Mouse (Mus musculus) v-Abl transformed pro-B cells (cell line): Measurements from ENCODE around the gene Serpinb9.
"Not testable (repeated sequence)": the region's sequence is repeated elsewhere in the genome, so short reads cannot be mapped to it uniquely, and the experiment has no call there.

Source experiments
- in situ Hi-C, 2 experiments: fragments of 400-800 bp; cut with MboI; formaldehyde crosslinking; loops; one replicate each; pipeline ENCODE4 v1.15.1; 2025; ENCODE audit not compliant: unreplicated experiment in 2 of 2

The Serpinb9 gene

DNA sequence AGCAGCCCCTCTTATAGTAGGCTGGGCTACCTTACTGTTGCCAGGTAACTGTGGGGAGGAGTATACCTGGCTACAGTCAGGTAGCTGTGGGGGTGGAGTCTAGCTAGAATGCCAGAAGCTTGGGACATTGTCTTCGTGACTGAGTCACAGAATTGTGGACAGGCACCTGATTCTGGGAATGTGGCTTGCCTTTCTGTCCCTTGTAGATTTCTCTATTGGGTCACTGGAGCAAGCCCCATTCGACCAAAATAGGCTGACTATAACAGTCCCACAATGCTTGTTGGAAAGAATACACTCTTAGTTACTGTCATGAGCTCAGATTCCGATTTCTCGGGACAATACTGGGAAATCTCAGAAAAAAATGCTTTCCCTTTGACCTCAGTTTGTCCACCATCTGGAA is 8.0 kb upstream of the Serpinb9 start:
- in situ Hi-C loops = no loop called here

DNA sequence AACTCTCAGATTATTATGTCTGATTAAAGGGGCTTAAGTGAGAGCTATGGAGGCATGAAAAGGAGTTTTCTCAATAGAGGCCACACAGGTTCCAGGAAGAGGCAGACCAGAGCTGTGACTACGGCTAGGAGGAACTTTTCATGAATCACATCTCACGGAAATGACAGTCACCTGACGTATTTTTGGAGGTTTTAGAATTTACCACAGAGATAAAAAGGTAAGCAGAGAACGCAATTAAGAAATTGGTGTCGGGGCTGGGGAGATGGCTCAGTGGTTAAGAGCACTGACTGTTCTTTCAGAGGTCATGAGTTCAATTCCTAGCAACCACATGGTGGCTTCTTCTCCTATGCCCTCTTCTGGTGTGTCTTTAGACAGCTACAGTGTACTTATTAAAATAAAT is 1.7 kb upstream of the Serpinb9 start:
- in situ Hi-C loops = loop anchor here (10.0 kb wide), 3 partner anchors 73 to 553 kb away; partner anchors contain the start of gene Serpinb1b (in 1 of the 2)

DNA sequence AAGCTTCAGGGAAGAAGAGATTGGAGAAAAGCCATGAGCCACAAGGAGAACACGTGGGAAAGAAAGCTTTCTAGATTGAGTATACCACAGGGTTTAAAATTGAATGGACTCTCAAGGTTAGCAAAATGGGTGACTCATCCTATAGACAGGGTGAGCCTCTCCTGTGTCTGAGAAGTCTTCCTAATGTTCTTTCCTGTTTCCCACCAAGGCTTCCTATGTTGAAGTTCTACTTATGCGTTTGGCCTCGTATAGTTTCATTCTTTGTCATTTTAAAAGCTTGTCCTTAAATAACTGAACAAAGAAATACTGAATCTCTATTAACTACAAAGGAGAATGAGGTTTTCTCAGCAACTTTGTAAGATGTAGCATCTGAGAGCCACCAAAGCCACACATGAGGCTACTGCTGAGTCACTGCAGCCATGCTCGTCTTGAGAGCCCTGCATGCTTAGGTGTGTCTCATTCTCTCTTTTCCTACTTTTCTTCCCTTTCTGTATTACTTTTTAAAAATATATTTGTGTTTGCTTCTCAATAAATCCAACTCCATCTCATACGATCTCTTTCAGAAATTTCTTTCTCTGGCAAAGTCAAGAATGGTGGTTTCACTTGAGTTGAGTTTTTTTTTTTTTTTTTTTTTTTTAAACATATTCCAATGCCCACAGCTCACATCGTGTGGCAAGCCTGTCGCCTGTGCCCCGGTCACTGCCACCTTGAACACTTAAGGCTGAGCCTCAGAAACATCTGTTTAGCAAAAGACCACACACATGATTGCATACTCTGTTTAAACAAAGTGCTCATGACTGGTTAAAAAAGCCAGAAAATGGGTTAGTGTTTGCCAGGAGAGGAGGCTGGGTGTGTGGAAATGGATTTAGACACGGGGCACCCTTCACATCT is 718 bp downstream of the Serpinb9 start:
- in situ Hi-C loops = loop anchor here (10.0 kb wide), 3 partner anchors 71 to 551 kb away; partner anchors contain the start of gene Serpinb1b (in 1 of the 2)

- in situ Hi-C loops = loop anchor here (10.0 kb wide), 3 partner anchors 70 to 550 kb away; partner anchors contain the start of gene Serpinb1b (in 1 of the 2)
Observed at GRCm38 (mm10) chr13:33004414-33005105, 1.5 kb downstream of the Serpinb9 start.

DNA sequence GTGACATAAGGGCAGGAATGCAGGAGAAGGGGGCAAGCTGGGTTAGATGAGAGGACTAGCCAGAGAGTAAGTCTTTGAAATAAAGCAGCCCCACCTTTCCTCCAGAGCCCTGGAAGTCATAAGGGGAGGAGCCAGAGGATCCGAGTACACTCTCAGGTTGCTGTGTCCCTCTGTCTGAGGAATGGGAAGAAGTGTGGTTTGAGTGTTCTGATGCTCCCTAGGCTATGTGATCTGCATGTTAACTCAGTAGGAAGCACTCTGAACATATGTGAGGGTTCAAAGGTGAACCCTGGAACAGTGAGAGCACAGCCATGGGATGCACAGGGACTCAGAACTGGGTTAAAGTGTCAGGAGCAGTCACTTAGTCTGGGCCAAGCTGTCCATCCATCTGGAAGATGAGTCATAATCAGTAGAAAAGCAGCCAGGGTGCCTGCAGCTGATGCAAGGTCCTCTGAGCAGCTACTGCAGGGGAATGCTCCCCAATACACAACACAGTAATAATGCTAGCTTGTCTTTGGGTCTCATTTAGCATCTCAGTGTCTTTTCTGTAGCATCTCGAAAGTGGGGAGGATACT is 2.5 kb downstream of the Serpinb9 start:
- in situ Hi-C loops = loop anchor here (10.0 kb wide), 3 partner anchors 69 to 549 kb away; partner anchors contain the start of gene Serpinb1b (in 1 of the 2)

DNA sequence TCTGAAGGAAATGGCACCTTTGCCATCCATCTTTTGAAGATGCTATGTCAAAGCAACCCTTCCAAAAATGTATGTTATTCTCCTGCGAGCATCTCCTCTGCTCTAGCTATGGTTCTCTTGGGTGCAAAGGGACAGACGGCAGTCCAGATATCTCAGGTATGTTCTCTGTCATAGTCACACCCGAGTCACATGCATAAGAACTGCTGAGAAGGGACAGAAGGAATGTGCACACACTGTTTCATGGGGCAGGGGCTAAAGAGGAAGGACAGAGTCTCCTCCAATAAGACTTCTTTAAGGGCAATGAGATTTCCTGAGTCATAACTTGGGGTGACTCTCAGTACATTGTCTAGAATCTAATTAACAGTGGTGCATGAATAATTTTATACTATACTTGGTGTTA is 3.5 kb downstream of the Serpinb9 start:
- in situ Hi-C loops = loop anchor here (10.0 kb wide), 3 partner anchors 68 to 548 kb away; partner anchors contain the start of gene Serpinb1b (in 1 of the 2)

DNA sequence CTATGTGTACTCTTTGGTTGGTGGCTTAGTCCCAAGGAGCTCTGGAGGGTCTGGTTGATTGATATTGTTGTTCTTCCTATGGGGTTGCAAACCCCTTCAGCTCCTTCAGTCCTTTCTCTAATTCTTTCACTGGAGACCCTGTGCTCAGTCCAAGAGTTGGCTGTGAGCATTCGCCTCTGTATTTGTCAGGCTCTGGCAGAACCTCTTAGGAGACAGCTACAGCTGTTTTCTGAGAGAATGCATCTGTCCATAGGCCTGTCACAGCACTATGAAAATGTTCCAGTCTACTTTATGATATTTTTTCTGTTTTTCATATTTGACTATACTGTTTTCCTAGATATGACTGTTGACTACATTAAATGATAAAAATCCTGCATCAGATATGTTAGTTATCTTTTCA is 9.3 kb downstream of the Serpinb9 start:
- in situ Hi-C loops = no loop called here

DNA sequence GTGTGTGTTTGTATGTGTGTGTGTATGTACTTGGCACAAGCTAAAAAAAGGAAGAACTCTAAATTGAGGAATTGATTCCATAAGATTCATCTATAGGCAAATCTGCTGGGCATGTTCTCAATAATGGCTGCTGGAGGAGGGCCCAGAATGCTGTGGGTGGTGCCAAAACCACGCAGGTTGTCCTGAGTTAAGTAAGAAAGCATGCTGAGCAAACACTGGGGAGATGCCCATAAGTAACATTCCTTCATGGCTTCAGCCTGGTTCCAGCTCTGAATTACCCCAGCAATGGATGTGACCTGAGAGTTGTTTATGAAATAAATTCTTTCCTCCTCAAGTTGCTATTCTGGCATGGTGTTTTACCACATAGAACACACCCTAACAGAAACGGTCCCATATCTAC is 10.2 kb downstream of the Serpinb9 start:
- in situ Hi-C loops = no loop called here

- in situ Hi-C loops = no loop called here
Observed at GRCm38 (mm10) chr13:33022371-33022770, 19.3 kb downstream of the Serpinb9 start.

DNA sequence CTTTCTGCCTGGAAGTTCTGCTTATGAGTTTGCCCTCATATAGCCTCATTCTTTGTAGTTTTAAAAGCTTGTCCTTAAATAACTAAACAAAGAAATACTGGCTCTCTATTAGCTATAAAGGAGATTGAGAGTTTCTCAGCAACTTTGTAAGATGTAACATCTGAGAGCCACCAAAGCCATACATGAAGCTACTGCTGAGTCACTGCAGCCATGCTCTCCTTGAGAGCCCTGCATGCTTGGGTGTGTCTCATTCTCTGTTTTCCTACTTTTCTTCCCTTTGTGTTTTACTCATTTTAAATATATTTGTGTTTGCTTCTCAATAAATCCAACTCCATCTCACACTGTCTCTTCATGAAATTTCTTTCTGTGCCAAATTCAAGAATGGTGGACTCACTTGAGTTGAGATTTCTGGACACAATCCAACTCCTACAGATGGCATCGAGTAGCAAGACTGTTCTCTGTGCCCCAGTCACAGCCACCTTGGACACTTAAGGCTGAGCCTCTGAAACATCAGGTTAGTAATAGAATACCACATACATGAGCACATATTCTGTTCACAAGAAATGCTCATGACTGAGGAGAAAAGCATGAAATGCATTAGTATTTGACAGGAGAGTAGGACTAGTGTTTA is 23.5 kb downstream of the Serpinb9 start:
- in situ Hi-C loops = no loop called here

DNA sequence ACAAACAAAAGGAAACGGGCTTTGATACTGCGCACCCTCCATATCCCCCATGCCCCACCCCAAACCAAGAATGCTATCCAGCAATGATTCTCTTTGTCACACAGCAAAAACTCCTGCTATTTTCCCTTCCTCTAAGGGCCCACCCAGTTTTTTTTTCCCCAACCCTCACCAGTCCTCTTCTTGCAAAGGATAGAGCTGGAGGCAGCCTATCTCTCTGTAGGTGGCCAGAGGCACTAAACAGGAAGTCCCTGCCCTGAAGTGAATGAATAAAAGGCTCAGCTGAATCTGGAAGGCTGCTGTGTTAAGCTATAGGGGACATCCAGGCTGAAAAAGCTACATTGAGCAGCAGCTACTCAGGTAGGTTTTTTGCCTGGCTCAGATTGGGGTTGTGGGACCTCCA is 24.2 kb downstream of the Serpinb9 start, which contains the start of gene Serpinb9b:
Gene Serpinb9b (plus strand): TSS at position 173 of the 400 bp plus-strand sequence.
- in situ Hi-C loops = no loop called here

DNA sequence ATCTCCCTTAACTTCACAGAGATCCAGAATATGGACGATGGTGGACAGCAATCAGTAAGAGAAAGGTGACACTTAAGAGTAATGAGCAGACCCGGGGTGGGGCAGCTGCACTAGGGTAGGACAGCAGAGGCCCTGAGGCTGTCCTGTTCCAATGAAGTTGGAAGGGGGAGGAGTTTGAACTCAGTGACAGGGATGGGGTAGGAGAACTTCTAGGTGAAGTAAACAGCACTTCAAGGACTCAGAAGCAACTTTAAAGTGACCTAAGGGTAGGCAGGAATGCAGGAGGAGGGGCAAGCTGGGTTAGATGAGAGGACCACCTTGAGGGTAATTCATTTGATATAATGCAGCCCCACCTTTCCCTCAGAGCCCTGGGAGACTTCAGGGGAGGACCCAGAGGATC is 25.1 kb downstream of the Serpinb9 start:
- in situ Hi-C loops = no loop called here

DNA sequence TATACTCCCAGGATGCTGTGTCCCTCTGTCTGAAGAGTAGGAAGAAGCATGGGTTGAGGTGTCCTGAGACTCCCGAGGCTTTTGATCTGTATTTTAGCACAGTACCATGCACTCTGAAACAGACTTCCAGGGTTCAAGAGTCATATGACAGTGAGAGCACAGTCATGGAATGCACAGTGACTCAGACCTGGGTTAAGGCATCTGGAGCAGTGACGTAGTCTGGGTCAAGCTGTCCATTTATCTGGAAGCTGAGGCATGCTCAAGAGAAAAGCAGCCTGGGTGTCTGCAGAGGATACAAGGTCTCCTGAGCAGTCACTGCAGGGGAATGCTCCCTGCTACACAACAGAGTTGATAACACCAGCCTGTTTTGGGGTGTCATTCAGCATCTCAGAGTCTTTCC is 25.5 kb downstream of the Serpinb9 start:
- in situ Hi-C loops = no loop called here

- in situ Hi-C loops = not testable (repeated sequence)
Observed at GRCm38 (mm10) chr13:33029478-33029877, 26.4 kb downstream of the Serpinb9 start.

DNA sequence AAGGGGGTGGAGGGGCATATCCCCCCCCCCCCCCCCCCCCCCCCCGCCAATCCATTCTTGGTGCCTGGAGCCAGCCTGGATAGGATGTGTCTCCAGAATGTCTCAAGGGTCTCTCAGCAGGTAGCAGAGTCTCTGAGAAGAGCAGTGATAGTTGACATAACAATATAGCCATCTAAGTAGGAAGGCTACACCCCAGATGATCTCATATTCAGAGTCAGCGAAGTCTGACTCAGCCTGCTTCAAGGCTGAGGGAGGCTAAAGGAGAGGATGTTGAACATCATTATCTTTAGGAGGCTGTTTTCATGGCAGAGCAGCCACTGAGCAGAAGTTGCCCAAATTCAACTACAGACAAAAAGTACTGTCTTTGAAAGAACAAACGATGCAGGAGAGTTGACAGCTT is 27.2 kb downstream of the Serpinb9 start:
- in situ Hi-C loops = no loop called here

DNA sequence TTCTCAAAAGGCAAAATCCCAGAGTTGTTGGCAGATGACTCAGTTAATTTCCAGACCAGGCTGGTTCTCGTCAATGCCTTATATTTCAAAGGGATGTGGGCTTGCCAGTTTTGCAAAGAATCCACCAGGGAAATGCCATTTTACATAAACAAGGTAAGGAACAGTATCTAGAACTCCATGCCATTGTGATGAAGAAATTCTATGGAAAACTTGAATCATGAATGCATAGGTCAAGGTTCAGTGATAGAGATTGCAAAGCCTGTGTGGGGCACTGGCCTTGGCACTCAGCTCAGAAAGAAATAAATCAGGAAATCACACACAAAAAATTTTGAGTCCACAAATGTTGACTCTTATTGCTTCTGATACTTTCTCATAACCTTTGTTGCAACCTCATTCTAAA is 32.5 kb downstream of the Serpinb9 start:
- in situ Hi-C loops = no loop called here

- in situ Hi-C loops = no loop called here
Observed at GRCm38 (mm10) chr13:33043542-33043941, 40.5 kb downstream of the Serpinb9 start.

GRCm38 (mm10) chr13:33047234-33047633 is 44.2 kb downstream of the Serpinb9 start:
- in situ Hi-C loops = no loop called here

DNA sequence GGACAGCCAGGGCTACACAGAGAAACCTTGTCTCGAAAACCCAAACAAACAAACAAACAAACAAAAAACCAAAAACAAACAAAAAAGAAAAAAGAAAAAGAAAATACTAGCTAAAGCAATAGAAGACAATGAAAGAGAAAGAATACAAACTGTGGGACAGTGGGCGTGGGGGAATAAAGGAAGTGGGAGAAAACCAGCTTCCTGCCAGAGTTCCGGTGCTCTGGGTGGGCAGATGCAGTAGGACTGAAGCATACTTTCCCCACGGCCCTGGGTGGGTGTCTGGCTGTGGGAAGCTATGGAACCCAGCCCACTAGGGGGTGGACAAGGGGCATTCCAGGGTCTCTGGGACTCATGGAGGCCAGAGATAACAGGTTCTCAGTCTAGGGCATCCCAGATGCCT is 45.1 kb downstream of the Serpinb9 start:
- in situ Hi-C loops = no loop called here

- in situ Hi-C loops = no loop called here
Observed at GRCm38 (mm10) chr13:33051697-33052096, 48.6 kb downstream of the Serpinb9 start.
